Mouse (Mus musculus) monocyte, adult 59 days (primary cell): Measurements from ENCODE around the gene Gins2. TPM values are rescaled to one million over a fixed set of nuclear protein-coding genes. Genes with fewer than 3 reads are reported as not detected.

Experiments used
- total RNA-seq, 2 experiments: library from RNA; stranded (reverse); gene quantifications; one replicate each; pipeline ENCODE4 v1.2.4; 2023

The Gins2 gene
- 1 to 10 TPM; 1.5 to 2.6 TPM for total RNA-seq

DNA sequence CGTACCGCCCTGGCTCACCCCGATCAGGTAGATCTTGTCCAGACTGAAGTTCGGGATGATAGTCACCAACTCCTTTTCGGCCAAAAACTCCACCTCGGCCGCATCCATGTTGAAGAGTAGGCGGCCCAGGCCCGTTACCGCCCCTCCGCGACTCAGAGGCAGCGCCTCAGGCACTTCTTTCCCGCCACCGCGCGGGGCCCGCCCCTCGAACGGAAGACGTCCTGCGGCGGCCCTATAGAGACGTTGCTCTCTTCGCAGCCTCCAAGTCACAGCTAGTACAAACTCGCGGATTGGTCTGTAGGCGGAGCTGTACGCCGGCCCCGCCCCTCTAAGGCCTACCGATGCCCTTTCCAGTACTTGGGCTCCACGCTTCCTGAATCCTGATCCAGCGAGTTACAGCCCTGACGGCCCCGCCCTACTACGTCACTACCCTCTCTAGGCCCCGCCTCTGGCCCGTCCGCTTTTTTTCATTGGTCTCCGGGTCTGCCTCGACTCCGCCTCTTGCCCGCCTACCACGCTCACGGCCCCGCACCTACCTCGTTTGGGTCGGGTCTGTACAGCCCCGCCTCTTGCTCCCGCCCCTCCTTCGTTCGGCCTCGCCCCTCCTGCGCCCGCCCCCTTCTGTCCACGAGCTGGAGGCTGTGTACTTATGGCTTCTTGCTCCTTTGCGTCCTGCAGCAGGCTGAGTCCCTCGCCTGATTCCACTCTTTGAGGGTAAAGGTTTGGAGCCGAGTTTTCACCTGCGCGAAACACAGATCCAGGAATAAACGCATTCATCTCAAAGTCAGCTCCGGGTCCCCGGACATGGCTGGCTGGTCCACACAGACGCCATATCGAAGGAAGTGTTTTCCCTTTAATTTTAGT lies at the start of gene Gins2:
Gene Gins2, minus strand, starts transcription at position 397 of the 864 bp plus-strand sequence.

Other genes with a start within 250 kb of the Gins2 start
- gene 1190005I06Rik, start 58.3 kb upstream of the Gins2 start, total RNA-seq: not detected
- gene Gm27021, start 78.8 kb upstream of the Gins2 start, total RNA-seq: not detected
- gene Cox4i1, start 78.9 kb upstream of the Gins2 start, total RNA-seq: 100 to 1,000 TPM; 497 to 527 TPM
- 10 to 100 TPM; 18.6 to 40.3 TPM for gene Emc8, start 79.3 kb upstream of the Gins2 start, total RNA-seq
- 100 to 1,000 TPM; 245 to 285 TPM for gene Irf8, start 147.1 kb upstream of the Gins2 start, total RNA-seq